Mouse (Mus musculus) heart, postnatal 0 days (tissue): Measurements from ENCODE around the gene Fbxo21.

Source experiments
- CTCF ChIP-seq: IDR thresholded peaks from 2 replicates; pipeline ENCODE4 v1.5.1; 2016; ENCODE audit warnings: antibody characterized with exemption, control low read depth, low read depth
- EP300 ChIP-seq: IDR thresholded peaks from 2 replicates; pipeline ENCODE4 v1.6.1; 2016; ENCODE audit warnings: antibody characterized with exemption, low read depth

- TF ChIP-seq CTCF (no peak), EP300 (no peak)
These were observed 82.3 kb downstream of the Fbxo21 start for GRCm38 (mm10) chr5:118058858-118059257.
